Mouse (Mus musculus) right cerebral cortex, postnatal 10 days (tissue): ENCODE results near the gene 2610507B11Rik.
A peak's percentile ranks its signal among the peaks of the same experiment; 100 is the strongest.

ENCODE experiments used
- DNase-seq, 2 experiments: peaks; one replicate each; pipeline ENCODE4 v3.0.0; 2021; ENCODE audit warnings: low spot score in 2 of 2

2610507B11Rik gene

DNA sequence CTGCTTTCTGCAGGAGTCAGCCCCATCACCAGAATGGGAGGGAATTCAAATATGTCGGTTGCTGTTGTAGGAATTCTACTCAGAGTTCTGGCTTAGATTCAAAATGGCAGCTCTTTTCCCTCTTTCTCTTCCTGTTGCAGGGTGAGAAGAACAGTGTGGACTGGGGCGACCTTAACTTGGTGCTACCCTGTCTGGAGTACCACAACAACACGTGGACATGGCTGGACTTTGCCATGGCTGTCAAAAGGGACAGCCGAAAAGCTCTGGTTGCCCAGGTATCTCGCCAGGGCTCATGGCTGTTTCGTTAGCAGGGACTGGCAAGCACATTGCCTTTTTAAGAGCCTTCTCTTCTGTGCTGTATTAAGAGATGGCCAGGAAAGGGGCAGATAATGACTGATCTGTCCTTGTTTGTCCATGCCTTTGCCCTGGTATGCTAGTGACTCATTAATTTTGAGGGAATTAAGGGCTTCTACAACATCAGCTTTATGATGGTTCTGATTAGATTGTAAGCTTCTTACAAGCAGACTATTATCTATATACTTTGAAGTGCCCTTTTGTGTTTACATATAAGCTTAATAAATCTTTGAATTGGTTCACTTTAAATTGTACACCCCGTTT, 27.7 kb downstream of the 2610507B11Rik start:
- DNase-seq = no peak

DNA sequence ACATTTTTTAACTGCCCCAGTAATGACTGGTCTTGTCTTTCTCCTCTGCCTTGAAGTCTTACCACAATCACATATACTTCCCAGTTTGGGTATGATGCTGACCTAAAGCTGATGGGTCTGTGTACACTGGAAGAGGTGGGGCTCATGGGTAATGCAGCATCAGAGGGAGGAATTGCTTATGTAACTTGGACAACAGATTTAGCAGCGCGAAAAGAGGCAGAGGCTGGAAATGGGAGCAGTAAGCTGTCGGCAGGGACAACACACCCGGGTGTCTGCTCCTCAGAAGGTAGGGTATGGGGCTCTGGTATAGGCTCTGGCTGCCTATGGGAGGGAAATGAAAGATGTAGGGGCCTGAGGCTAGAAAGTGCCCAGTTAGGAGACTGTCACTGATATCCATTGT, 29.1 kb downstream of the 2610507B11Rik start, which contains the start of gene BC030499:
TSS of gene BC030499 (plus strand) at position 188 of the 400 bp plus-strand sequence.
- DNase-seq = no peak

DNA sequence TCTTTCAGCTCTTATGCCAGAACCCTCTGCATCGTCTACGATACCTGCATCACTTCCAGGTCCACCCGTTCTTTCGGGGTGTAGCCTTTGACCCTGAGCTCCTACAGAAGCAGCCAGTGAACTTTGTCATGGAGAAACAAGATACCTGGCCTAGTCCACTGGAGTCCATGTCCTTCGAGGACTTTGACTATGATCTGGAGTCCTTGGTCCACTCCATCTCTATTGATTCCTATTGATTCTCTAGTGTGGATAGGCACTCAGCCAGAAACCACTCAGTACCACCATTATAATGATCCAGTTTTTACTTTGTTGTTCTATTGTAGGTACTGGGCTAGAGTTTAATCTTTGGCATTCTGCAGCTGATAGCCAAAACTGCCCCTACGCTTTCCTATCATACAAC, 33.0 kb downstream of the 2610507B11Rik start:
- DNase-seq = no peak

DNA sequence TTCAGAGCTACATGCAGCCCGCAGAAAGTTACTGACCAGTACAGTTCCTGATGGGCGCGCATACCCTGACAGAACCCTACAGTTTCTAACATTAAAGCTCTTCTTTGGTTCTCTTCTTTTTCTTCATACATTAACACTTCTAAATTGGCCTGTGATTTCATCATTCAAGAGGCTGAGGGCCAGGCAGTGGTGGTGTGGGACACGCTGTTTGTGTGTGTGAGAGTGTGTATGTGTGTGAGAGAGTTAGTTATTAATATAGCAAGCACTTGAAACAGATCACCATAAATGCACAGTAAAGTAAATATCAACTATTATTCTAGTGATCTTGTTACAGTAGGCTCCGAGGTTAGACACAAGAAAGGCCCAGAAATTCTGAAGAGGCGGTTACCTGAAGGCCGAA, 39.4 kb downstream of the 2610507B11Rik start:
- DNase-seq = no peak

DNA sequence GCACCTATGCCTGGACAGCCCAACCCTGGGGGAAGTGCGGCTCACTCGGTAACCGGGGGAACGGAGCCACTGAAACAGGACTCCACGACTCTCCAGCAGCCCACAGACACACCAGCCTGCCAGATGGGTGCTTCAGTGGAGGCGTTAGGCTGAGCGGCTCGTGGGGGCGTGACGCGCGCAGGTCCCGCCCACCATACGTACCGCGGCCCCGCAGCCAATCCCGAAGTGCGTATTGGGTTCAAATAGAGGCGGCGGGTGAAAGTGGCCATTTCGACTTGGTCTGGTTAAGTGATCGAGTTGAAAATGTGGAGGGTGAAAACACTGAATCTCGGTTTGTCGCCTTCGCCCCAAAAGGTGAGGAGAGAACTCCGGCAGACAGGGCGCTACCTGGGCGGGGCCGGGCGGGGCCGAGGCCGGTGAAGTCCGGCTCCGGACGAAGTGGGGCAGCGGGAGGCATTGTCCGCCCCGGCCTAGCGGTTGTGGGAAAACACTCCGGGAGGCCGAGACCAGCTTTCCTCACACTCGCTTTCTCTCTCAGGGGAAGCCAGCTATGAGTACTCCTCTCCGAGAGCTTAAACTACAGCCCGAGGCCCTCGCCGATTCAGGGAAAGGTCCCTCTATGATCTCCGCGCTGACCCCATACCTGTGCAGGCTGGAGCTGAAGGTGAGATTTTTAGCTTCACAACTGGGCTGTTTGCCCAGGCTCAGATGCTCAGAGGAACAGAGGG, 40.0 kb downstream of the 2610507B11Rik start, which contains the start of gene Spag5:
TSS of gene Spag5 (plus strand) at position 173 of the 728 bp plus-strand sequence.
- DNase-seq = peak; percentile 94 to 95

DNA sequence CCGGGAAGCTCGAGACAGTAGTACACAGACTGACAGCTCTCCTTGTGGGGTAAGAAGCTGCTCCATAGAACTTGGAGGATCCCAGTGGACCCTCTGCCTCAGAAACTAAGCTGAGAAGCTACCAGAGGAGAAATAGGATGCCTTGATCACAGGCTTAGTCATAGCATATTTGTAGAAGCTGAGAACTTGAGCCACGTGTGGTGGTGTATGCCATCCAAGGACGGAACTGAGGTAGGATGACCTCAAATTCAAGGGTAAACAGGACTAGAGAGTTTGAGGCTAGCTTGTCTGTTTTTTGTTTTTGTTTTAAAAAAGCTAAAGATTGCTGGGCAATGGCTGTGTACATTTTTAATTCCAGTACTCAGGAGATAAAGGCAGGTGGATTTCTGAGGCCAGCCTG, 43.7 kb downstream of the 2610507B11Rik start:
- no peak for DNase-seq

DNA sequence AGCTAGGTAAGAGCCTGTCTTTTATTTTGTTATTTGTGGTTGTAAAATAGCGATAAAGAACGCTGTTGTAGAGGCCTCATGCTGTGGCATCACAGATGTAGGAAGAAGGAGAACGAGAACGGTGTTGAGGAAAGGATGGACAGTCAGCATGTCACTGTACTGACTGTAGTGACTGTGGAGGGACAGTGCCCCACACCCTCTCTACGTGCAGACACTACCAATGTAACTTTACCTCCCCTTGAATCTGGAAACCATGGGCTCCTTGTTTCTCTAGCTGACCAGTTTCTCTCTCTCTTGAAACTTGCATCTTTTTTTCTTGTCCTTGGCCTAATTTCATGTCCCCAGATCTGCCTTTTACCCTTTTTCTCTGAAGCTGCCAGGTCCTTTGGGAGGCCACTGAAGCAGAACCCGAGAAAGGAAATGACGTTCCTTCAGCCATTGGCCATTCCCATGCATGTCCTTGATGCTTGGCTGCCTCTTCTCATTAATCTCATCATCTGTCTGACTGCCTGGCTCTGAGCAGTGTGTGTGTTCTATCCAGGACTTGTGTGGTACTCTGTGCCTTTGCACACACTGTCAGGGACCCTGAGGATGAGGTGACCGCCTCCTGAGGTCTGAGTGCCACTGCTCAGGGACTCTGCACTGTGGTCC, 49.4 kb downstream of the 2610507B11Rik start:
- no peak for DNase-seq

DNA sequence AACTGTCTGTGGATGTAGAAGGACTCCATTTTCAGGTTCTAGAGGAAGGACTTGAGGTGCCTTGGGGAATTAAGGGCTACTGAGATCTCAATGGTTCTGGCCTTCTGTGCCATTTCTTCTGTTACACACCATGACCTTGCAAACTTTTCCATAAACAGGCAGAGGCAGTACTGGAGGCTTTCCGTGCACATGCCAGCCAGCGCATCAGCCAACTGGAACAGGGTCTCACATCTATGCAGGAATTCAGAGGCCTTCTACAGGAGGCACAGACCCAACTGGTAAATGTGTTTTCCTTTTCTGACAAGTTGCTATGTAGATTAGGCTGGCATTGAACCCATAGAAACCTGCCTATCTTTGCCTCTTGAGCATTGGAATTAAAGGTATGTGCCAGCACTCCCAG, 52.1 kb downstream of the 2610507B11Rik start:
- no peak for DNase-seq

DNA sequence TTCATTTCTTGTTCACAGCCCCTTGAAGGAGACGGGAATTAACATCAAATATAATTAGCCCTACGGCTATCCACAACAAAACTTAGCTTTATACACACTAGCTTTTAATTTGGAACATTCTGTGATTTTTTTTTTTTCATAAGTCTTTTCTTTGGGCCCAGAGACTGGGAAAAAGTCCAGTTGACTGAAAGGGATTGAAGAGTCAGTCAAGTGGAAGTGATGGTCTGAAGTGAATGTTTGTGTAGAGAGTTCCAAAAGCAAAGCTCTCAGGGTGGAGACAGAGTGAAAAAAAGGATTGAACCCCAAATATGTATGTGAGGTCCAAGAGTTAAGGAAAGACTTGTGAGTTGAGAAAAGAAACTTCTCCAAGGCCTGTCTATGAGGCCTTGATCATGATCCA, 56.9 kb downstream of the 2610507B11Rik start:
- DNase-seq = no peak

DNA sequence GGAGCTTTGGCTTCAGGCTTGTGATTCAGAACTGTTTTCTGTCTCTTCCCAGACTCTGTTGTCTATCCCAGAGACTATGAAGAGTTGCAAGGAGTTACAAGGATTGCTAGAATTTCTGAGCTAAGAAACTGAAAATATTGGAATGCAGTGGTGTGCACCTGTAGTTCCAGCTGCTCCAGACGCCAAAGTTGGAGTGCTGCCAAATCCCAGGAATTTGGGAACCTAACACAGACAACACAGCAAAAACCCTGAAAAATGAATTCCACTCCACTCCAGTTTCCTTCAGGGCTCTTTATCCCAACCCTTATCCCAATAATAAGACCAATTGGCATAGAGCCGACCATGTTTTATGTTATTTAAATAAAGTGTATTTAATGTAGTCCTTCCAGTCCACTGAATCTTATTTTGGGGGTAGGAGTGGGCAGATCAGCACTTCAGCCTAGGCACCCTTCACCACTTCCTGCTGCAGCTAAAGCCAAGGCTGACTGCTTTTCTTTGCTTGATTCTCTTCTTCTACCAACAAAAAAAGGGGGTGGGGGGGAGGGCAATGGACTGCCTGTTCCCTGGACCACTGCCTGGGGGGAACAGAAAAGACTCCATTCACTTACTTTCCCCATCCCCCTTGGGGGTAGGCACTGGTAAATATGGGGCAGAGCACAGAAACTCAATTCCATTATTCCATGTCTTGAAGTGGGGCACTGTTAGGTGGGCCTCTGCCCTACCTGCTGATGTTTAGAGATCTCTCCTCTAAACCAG, 60.7 kb downstream of the 2610507B11Rik start:
- peak; percentile 68 to 72 for DNase-seq

DNA sequence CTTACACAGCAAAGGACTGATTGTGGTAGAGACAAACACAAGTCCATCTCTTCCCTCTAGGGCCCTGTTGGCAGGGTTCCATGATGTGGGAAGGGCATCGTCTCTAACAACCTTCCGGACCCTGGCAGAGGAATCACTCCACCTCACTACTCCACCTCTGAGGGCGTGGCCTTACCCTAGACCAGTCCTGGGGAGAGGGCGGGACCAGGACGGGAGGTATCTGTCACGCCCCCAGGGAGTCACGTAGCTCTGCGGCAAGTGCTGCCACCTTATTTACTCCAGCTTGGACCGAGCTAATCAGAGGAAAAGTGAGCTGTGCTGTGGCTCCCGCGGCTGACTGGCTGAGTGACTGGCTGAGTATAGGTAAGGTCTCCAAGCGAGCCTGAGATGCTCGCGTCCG, 61.3 kb downstream of the 2610507B11Rik start, which contains the start of gene Aldoc:
TSS of gene Aldoc (plus strand) at position 109 of the 400 bp plus-strand sequence.
- peak; percentile 87 to 92 for DNase-seq

DNA sequence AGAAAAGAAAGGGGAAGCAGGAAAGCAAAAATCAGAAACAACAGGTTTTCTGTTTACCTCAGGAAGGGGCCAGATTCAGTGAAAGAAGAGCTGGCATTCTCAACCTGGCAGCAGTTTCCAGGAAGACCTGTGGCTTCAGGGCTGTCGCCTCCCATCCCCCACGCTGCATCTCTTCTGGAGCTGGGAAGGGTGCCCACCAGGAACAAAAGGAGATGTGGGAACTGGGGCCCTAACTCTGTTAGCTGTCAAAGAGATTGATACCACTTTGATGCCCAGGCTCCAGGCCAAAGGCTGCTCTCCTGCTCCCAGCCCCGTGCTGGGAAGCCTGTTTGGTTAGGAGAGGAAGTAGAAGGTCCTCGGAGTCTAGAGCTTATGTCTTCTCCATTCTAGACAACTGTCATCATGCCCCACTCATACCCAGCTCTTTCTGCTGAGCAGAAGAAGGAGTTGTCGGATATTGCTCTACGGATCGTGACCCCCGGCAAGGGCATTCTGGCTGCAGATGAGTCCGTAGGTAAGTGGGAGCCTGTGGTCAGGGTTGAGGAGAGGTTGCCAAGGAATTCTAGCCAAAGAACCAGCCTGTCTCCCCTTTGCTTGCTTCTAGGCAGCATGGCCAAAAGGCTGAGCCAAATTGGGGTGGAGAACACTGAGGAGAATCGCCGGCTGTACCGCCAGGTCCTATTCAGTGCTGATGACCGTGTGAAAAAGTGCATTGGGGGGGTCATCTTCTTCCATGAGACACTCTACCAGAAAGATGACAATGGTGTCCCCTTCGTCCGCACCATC, 62.6 kb downstream of the 2610507B11Rik start:
- DNase-seq = peak; percentile 70 to 80

DNA sequence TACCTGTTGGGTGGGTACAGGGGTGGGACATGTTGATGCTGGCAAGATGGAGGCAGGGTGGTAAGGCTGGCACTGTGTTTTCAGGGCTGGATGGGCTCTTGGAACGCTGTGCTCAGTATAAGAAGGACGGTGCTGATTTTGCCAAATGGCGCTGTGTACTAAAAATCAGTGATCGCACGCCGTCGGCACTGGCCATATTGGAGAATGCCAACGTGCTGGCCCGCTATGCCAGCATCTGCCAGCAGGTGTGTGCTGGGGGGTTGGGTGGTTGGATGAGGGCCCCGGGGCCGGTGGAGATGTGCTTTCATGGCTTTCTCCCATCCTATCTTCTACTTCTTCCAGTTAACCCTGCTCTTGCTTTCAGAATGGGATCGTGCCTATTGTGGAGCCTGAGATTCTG, 63.4 kb downstream of the 2610507B11Rik start:
- DNase-seq = peak in 1 of 2 experiments; percentile 33

DNA sequence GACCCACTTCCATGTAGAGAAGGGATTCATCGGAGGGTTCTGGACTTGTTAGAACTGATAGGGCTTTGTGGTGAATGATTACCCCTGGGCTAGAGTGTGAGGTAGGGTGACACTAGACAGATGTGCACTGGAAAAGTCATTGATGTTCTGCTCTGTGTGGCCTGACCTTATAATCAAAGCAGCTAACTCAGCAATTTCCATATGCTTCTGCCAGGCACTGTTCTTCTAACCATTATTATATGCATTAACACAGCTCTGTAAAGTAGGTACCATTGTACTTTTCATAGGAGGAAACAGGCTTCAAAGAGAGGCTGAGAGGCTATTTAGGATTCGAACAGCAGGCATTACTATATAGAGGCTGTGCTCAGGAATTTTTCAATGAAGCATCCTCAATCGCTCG, 65.7 kb downstream of the 2610507B11Rik start:
- no peak for DNase-seq

DNA sequence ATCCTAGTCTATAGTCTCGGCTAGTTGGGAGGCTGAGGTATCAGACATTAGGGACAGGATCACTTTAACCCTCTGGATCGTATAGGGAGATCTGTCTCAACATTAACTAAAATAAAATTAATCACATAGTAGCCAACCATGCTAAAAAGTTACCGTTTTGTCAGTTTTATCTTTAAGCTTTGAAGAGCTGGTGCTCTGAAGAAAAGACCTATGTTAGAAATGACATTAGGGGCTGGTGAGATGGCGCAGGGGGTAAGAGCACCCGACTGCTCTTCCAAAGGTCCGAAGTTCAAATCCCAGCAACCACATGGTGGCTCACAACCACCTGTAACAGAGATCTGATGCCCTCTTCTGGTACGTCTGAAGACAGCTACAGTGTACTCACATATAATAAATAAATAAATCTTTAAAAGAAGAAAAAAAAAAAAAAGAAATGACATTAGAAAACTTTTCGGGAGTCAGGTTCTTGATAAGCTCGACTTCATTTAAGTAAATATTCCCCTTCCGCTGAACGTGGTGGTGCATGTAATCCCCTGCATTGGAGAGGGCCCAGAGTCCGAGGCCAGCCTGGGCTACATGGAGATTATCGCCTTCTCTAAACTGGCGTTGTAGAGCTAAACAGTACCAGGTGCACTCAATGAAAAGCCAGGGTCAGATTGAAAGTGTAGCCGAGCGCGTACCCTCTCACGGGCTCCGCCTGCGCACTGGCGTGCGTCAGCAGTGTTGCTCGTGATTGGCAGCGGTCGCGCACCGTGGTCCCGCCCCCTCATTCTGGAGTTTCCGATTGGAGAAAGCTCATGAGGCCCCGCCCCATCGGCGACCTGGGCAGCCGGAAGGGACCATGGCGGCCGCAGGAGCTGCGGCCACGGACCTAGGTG, 66.3 kb downstream of the 2610507B11Rik start, which contains the start of gene Pigs:
TSS of gene Pigs (plus strand) at position 782 of the 878 bp plus-strand sequence.
- DNase-seq = peak; percentile 97 to 98

DNA sequence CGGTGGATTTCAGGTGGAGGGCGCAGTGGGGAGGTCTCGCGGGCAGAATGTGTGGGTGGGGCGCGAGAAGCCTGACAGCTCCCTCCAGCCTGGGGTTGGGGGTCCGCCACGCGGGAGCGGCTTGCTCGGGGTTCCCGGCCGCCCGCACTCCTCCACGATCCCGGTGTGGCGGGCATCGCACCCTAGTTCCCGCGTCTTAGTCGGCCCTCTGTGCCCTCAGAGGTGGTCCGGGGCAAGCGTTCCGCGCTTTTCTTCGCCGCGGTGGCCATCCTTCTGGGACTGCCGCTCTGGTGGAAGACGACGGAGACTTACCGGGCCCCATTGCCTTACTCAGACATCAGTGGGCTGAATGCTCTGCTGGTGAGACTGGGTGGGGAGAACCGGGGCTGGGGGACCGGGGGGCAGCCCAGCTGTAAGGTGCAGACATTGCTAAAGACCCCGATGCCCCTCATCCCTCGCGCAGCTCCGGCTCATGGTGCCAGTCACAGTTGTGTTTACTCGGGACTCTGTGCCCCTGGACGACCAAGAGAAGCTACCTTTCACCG, 67.0 kb downstream of the 2610507B11Rik start:
- DNase-seq = no peak

DNA sequence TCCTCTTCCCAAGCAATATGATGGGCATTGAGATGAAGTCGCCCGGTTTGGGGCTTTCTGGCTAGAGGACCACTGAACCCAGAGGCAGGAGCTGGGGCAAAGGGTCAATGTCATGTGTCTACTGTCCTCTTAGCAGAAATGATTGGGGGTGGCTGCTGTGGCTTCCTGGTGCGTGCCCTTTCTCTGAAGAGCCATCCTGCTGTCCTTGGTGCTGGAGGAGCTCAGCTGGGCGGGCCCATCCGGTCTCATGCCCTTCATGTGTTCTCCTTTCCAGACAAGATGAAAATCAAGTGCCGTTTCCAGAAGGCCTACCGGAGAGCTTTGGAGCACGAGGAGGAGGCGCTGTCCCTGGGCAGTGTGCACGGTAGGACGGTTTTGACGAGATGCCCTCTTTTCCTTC, 71.1 kb downstream of the 2610507B11Rik start:
- no peak for DNase-seq

DNA sequence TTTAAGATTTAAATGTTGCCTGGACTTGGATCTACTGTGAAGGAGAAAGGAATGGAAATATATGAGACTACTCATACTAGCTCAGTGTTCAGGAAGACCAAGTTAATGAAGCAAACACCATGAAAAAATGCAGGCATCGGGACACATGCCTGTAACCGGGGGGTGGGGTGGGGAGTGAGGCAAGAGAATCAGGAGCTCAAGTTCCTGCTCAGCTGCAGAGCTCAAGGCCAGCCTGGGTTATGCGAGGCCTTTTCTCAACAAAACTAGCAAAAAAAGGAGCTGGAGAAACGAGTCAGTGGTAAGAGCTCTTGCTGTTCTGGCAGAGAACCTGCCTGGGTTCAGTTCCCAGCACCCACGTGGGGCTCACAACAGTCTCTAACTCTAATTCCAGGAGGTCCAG, 72.4 kb downstream of the 2610507B11Rik start:
- DNase-seq = no peak

DNA sequence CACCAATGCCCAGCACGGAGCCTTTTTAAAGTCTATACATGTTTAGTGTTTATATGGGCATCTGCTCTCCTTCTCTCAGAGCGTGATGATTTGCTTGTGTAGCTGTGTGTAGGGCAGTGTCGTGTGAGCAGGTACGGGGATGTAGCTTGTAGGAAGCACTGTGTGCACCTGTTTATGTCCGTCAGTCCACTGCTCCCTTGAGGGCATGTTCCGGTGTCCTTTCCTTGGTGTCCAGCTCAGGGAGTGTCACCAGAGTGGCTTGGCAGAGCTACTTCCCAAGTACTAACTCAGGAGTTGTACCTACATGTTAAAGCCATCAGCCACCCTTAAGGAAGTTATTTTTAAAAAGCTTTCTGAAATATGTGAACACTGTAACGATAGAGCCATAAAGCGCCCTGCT, 75.5 kb downstream of the 2610507B11Rik start:
- DNase-seq = no peak
